Mouse (Mus musculus) bone marrow macrophage, adult 2 months (primary cell): ENCODE measurements around the gene Ak5.

Experiments
- CTCF ChIP-seq: IDR thresholded peaks from 2 replicates; pipeline ENCODE4 v1.5.1; 2012; ENCODE audit warnings: low read depth, mild to moderate bottlenecking, low read length, moderate library complexity
- POLR2A ChIP-seq: IDR thresholded peaks from 2 replicates; pipeline ENCODE4 v1.6.1; 2012; ENCODE audit warnings: mild to moderate bottlenecking, low read depth, low read length, borderline replicate concordance

- TF ChIP-seq POLR2A (no peak), CTCF (no peak)
These were observed 1.2 kb downstream of the Ak5 start for GRCm38 (mm10) chr3:152666991-152667355.
